Mouse (Mus musculus): Measurements from ENCODE around the gene Bcat1. TPM values are rescaled to one million over a fixed set of nuclear protein-coding genes. Genes with fewer than 3 reads are reported as not detected.

Gene Bcat1
- total RNA-seq, 4 experiments from 2014 or later = 24.6 to 48.2 (median 32.4) TPM

DNA sequence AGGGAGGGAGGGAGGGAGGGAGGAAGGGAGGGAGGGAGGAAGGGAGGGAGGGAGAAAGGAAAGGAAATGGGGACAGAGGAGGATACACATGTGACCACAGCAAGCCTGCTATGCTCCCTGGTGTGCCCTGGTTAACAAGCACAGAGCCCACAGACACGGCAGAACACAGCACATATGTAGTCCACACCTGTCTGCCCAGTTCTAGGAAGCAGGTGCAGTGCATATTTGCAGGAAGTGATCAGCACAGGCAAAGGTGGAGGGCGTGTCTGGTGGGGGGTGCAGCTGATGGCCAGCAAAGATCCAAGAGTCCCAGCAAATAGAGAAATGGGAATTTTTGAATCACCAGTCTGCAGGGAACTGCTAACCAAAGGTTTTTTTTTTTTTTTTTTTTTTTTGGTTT lies 23.3 kb downstream of the Bcat1 start:
- no peak for DNase-seq

DNA sequence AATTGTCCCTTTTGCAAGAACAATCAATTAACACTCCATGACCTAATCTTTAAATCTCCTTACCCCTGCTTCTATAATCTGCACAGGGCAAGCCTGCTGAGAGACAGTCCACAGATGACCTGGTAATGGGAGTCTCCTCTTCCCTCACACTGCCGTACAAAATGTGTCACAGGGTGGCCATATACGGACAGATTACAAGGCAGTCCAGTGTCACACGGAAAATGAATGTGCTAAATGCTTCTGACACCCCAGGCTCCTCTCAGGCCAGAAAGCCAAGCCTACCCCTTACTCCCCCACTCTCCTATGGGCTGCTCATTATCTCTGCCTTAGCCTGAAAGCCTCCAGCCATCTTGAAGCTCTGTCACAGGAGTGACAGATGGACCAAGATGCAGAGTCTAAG lies 25.1 kb downstream of the Bcat1 start:
- DNase-seq = no peak

DNA sequence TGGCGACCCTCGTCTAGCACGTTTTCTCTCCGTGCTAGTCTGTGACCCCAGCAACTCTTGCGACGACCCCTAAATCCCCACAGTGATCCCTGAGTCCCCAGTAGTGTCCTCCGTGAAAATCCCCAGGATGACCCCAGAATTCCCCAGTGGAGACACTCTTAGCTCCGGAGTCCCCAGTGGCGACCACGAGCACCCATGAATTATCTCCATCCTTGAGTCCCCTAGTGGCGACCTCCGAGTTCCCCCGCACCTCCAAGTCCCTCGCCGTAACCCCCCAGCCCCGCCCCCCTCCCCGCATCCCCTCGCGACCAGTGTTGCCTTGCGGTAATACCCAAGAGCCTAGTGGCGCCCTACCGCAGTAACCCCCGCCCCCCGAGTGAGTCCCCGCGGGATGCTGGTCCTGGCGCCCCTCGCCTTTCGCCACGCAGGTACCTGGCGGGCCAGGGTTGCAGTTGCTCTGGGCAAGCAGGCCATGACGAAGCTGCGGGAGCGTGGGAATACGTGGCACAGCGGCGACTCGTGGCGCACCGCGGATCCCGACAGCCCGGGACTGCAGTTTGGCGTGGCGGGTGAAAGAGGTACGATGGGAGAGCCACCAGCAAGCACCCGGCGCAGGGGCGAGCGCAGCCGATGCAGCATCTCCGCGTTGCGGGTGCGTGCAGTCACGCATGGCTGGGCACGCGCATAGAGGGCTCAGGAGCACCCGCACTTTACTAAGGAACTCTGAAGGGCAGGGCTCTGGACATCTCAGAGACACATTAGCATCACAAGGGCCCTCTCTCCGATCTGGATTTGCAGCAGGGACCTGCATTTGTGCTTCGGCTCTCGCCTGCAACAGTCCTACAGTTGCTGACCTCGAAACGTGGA lies 27.6 kb downstream of the Bcat1 start:
- no peak for DNase-seq

- no peak for DNase-seq
Measured at GRCm38 (mm10) chr6:145047445-145047857, 28.5 kb downstream of the Bcat1 start.

DNA sequence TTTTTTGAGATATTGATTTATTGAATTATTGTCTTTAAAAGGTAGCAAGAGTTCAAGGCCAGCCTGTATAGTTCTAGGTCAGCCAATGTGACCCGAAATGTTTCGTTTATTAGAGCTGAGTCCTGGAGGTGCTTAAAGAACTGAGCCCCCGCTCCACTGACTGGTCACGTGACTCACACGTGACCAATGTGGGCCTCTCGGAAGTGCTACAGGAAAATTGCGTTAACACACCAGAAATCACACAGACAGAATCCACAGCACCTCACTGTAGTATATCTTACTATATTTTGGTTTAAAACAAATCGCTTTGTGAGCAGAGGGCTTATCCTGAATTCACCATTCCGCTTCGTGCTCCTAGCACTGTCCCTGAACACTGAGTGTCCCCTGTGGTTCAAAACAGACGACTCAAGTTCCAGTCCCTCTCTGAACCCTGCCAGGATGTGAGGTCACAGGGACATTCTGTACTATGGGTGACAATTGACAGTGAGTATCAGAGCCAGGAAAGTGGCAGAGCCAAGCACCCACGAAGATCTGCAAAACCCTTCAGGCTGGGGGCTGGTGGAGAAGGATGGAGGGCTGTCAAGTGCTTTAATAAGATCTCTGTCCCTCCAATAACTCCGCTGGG lies 29.6 kb downstream of the Bcat1 start:
- no peak for DNase-seq

GRCm38 (mm10) chr6:145044916-145045574 lies 30.9 kb downstream of the Bcat1 start:
- DNase-seq = no peak

GRCm38 (mm10) chr6:145040732-145041131 lies 35.3 kb downstream of the Bcat1 start:
- DNase-seq = no peak

- DNase-seq = no peak
Measured at GRCm38 (mm10) chr6:145037626-145038025, 38.4 kb downstream of the Bcat1 start.

DNA sequence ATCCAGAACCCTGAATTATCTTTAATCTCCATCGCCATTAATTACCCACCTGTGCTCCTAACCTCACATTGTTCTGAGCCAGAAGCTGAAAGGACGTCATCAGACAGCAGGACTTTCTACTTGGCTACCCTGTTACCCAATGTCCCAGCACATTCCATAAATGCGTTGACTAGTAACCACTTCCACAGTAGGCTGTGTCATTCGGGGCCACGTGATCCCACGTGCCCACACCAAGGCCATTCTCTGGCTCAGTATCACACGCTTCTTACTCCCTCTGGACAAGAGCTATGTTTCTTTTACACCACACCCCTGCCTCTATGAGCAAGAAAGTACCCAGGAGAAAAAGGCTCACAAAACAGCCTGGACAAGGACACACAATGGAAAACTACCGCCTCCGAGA lies 40.6 kb downstream of the Bcat1 start:
- peak; percentile 71 for DNase-seq

DNA sequence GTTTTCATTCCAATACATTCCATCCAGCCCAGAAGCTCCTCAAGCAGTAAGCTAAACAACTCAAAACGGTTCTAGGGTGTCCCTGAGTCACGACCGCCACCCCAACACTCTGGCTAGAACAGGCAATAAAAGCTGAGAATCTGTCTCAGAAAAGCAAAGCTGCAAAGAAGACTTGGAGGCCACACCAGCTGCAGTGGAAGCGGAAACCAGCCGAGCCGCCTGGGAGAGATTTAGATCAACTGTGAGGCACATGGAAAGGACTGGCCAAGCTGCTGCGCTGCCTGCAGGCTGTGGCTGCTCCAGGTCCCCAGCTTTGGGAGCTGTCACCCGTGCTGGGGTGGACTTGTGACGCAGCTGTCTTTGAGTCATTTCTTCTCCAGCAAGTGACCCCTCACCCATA lies 45.4 kb downstream of the Bcat1 start:
- no peak for DNase-seq

DNA sequence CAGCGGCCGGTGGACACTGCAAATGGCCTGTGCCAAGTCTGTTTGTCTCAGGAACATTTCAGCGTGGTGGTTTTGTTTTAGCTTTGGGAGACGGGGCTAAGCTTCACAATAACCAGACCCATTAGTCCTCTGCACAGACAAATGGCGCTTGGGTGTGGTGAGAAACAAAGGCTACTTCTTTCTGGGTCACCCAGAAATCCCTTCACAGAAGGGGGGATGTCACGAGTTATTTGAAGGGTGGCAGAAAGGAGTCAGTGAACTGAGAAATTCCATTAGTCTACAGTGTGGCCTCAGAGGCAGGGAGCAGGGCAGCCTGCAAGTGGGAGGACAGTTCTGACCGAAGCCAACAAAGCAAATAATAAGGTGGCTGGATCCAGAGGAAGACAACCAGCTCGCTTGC lies 52.0 kb downstream of the Bcat1 start:
- no peak for DNase-seq

GRCm38 (mm10) chr6:145022966-145023725 lies 52.8 kb downstream of the Bcat1 start:
- DNase-seq = no peak

- no peak for DNase-seq
Measured at GRCm38 (mm10) chr6:145022349-145022748, 53.6 kb downstream of the Bcat1 start.

DNA sequence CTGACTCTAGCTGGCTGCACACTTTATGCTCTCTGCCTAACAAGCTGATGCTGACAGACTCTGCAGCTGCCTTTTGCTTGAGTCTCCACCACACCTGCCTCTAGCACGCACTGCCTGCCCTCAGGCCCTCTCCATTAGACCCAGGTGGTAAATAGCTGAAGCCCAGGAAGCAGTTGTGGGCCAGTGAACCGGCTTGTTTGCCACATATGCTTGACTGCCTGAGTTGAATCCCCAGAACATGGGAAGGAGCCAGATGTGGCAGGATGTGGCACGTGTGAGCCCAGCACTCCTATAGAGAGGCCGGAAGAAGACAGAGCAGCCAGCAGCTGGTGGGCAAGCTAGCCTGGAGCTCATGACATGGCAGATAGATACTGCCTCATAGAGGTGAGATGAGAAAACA lies 55.4 kb downstream of the Bcat1 start:
- no peak for DNase-seq

GRCm38 (mm10) chr6:145018295-145018694 lies 57.7 kb downstream of the Bcat1 start:
- DNase-seq = no peak

- no peak for DNase-seq
Measured at GRCm38 (mm10) chr6:145017508-145017907, 58.5 kb downstream of the Bcat1 start.

DNA sequence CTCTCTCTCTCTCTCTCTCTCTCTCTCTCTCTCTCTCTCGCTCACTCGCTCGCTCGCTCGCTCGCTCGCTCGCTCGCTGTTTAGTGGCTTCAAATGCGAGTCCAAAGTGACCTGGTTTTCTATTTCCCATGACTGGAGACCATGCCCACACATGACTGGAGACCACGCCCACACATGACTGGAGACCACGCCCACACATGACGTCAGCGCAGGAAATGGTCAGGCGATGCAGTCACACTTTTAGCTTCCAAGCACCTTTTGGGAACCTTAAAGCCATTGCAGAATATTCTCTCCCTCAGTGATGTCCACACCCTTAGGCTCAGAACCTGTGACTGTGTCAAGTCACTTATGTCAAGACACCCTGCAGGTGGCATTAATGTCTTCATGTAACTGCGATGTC lies 59.3 kb downstream of the Bcat1 start:
- no peak for DNase-seq

GRCm38 (mm10) chr6:145014944-145015343 lies 61.0 kb downstream of the Bcat1 start:
- no peak for DNase-seq

DNA sequence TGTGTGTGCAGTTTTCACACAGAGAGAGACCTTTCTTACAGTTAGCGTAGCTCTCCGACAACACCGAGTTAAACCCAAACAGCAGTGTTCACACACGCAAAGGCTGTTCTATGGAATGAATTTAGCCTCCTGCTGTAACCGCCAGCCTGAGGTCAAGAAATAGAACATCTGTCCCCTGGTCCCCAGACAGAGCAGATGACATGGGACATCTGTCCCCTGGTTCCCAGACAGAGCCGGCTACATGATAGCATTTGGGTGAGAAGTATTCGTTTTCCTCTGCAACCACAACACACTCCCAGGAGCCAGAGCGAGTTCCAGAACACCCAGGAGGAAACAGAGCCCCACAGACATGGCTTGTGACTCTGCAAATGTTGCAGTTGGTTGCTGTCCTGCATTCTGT lies 63.3 kb downstream of the Bcat1 start:
- DNase-seq = no peak

DNA sequence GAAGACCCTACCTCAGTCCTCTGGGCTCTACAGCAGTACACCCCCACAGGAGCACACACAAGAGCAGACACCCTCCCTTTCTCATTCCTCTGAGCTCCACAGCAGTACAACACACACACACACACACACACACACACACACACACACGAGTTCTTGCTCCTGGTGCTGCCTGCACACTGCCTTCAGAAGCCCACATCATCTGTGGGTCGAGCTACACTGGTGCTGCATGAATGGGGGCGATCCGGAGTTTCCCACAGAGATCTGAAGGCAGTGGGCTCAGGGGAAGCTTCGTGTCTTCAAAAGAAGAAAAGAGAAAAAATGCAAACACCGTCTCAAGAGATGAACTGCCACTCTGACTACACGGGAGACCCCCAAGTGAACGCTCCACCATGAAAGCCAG lies 64.8 kb downstream of the Bcat1 start:
- DNase-seq = no peak

GRCm38 (mm10) chr6:145009859-145010818 lies 65.8 kb downstream of the Bcat1 start:
- no peak for DNase-seq

DNA sequence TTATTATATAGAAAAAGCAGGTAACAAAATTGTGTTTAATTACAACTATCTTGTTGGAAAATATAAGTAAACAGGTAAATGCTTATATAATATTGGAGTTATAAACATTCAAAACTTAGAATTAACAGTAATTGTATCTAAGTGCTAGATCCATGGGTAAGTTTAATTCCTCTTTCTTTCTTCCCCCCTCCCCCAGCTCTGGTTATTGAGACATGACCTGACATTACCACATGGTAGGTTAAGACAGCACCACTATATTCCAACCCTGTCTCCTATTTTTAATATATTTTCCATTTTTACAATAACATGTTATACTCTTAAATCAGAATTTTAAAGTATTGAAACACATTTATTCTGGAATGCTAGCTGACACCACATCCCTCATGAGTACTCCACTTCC lies 72.5 kb downstream of the Bcat1 start:
- DNase-seq = no peak

All from adrenal gland, adult 8-10 months (tissue).